Mouse (Mus musculus) E14TG2a.4 (cell line): ENCODE measurements at regions not wholly inside any gene's neighbourhood (a gene's known extent, or its start where the extent isn't known, plus 50 kb on each side); places are given as distances from the start of the nearest gene placed in this dataset.

Experiments used
- H3K27me3 ChIP-seq: 2 replicates; pipeline ENCODE4 v1.6.1; 2014; ENCODE audit warnings: low read length, control low read depth; ENCODE audit not compliant: insufficient read depth
- H3K36me3 ChIP-seq: 2 replicates; pipeline ENCODE4 v1.6.1; 2014; ENCODE audit warnings: low read length, control low read depth; ENCODE audit not compliant: insufficient read depth
- H3K4me1 ChIP-seq: replicated peaks from 2 replicates; pipeline ENCODE4 v1.6.1; 2014; ENCODE audit warnings: low read depth, low read length, control low read depth
- H3K4me3 ChIP-seq: replicated peaks from 2 replicates; pipeline ENCODE4 v1.5.1; 2014; ENCODE audit warnings: mild to moderate bottlenecking, low read length
- H3K9me3 ChIP-seq: 2 replicates; pipeline ENCODE4 v1.6.1; 2014; ENCODE audit warnings: low read length, control low read depth
- CTCF ChIP-seq: conservative IDR thresholded peaks from 2 replicates; pipeline ENCODE4 v1.5.1; 2014; ENCODE audit warnings: low read length
- NANOG ChIP-seq: IDR thresholded peaks from 2 replicates; pipeline ENCODE4 v1.6.1; 2014; ENCODE audit warnings: borderline replicate concordance, low read length, mixed read lengths
- POU5F1 ChIP-seq: IDR thresholded peaks from 2 replicates; pipeline ENCODE4 v1.6.1; 2014; ENCODE audit warnings: low read length, borderline replicate concordance

DNA sequence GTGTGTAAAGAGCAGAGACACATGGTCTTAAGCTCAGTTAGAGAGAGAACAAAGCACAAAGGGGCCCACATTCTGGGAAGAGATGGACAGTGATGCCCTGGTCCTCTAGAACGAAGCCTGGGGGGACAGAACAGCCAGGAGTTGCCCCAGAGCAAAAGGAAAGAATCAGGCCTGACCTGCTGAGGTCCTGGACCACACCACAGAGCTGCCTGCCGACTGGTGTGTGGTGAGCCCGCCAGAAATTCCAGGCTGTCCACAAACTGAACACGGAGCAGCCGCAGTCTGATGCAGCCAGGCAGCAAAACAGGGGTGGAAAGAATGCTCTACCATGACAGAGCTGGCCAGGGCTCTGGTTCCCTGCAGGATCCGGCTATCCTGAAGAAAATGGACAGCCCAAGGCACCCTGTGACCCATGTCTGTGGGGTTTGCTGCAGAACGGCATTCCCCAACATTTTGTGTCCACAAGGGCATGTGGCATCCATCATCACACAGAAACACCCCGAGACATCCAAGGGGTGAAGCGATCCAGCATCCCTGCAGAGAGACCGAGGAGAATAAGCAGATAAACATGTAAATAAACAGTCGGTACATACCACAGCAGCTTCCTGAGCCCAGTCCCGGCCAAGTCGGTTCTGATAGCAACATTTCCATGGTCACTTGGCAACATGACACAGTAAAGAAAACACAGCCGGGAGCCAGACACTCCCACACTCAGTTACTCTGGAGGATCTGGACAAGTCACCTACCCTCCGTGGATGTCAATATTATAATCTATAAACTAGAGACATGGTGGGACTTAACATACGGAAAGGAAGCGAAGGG is 65.3 kb upstream of the Pomp start:
- H3K4me1 ChIP-seq = no peaks in the 10 kb centered on the region
- peaks cover 34% of the 10 kb centered on the region for H3K9me3 ChIP-seq
- no peaks in the 10 kb centered on the region for H3K36me3 ChIP-seq
- no peak overlapping the region for H3K4me3 ChIP-seq
- TF ChIP-seq CTCF (no peak), NANOG (no peak), POU5F1 (no peak)
- H3K27me3 ChIP-seq = peaks cover 9% of the 10 kb centered on the region

DNA sequence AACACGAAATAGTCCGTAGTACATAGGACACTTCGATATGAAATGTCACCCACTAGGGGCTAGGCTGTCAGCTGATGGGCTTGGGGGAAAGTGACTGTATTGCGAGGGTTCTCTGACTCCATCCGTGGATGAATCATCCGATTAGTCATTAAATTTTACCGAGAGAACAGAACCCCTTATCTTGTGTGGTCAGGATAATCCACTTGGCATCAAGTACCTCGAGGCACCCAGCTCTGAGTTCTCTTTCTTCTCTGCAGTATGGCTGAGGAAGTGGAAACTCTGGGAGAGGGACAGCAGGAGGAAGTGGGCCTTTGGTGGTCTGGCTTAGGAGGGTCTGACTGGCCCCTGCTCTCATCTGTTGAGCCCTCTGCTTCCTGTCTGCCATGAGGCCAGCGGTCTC is 67.2 kb upstream of the Pomp start:
- TF ChIP-seq CTCF = no peak
- TF ChIP-seq POU5F1 = no peak
- TF ChIP-seq NANOG = no peak
- H3K4me1 ChIP-seq = no peaks in the 10 kb centered on the region
- no peak overlapping the region for H3K4me3 ChIP-seq
- H3K9me3 ChIP-seq = peaks cover 17% of the 10 kb centered on the region
- H3K36me3 ChIP-seq = no peaks in the 10 kb centered on the region
- peaks cover 9% of the 10 kb centered on the region for H3K27me3 ChIP-seq

DNA sequence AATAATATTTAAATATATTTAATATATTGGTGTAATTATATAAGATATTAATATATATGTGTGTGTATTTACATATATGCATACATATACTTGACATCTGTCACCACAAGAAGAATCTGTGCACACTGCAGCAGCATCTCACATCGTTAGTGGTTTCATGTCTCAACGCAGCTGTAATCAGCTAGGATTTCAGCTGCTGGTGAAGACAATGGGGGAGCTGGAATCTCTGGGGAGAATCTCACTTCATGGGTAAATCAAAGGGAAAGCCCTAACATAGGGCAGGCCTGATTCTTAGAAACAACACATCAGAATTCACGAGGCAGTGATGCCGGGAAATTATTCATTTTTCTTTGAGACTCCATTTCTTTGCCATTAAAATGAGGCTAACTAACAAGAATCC is 66.8 kb upstream of the Flt1 start:
- peaks cover 13% of the 10 kb centered on the region for H3K9me3 ChIP-seq
- H3K27me3 ChIP-seq = peaks cover 9% of the 10 kb centered on the region
- no peaks in the 10 kb centered on the region for H3K4me1 ChIP-seq
- no peak for TF ChIP-seq POU5F1
- TF ChIP-seq CTCF = no peak
- TF ChIP-seq NANOG = no peak
- H3K4me3 ChIP-seq = no peak overlapping the region
- no peaks in the 10 kb centered on the region for H3K36me3 ChIP-seq

DNA sequence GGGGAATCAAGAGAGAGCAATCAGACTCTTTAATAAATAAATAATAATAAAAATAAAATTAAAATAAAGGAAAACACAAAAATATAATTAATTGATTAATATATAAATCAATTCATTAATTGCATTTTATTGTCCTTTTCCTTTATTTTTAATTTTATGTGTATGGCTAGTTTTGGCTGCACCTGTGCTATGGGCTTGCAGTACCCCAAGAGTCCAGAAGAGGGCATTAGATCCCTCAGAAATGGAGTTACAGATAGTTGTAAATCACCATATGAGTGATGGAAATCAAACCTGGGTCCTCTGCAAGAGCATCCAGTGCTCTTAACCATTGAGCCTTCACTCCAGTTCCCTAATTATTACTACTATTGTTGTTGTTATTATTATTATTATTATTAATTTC is 65.3 kb upstream of the Flt1 start:
- Histone ChIP-seq H3K4me3 (no peak overlapping the region), H3K4me1 (no peaks in the 10 kb centered on the region), H3K9me3 (no peaks in the 10 kb centered on the region), H3K36me3 (no peaks in the 10 kb centered on the region), H3K27me3 (peaks cover 13% of the 10 kb centered on the region)
- TF ChIP-seq CTCF = peak; percentile 77
- TF ChIP-seq POU5F1 = no peak

DNA sequence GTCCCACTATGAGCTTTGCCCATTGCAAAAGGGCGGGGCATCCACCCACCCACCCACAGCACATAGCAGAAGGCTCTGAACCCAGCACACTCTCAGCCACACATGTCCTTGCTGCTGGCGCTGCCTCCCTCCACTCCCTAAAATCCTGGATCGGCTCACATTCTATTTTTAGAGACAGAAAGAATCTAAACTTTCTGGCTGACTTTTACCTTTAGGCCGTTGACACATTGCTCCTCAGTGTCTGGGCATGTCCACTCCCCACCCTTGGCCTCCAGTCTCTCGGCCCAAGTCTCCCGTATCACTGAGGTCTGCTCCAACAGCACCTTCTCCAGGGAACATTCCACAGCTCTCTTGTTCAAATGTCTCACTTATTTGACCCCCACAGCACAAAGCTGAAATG is 62.7 kb upstream of the Flt1 start:
- H3K27me3 ChIP-seq = peaks cover 13% of the 10 kb centered on the region
- H3K9me3 ChIP-seq = no peaks in the 10 kb centered on the region
- no peaks in the 10 kb centered on the region for H3K4me1 ChIP-seq
- H3K4me3 ChIP-seq = no peak overlapping the region
- no peaks in the 10 kb centered on the region for H3K36me3 ChIP-seq
- TF ChIP-seq CTCF (no peak), NANOG (no peak), POU5F1 (no peak)

DNA sequence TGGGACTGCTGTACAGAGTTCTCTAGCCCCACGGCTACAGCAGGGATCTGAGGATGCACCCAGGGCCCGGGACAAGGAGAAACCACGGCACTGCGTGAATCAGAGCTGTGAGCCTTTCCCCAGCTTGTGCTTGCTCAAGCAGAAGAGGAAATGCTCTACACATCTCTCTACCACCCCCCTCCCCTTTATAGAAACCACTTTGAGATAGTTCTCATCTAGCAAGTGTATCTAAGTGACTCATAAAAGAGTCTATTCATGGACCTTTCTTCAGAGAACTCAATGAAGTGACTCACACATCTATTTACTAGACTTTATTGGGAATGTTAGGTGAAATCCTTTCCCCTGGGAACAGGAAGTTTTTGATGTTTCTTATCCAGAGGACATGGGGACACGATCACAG is 61.0 kb upstream of the Flt1 start:
- Histone ChIP-seq H3K27me3 (peaks cover 7% of the 10 kb centered on the region; the same call in 1 of the 2 replicates), H3K36me3 (no peaks in the 10 kb centered on the region), H3K4me3 (no peak overlapping the region), H3K4me1 (0 out of 2 replicates have a peak, but pooled peaks cover 4% of the 10 kb centered on the region), H3K9me3 (no peaks in the 10 kb centered on the region)
- TF ChIP-seq NANOG = no peak
- TF ChIP-seq POU5F1 = no peak
- TF ChIP-seq CTCF = no peak

DNA sequence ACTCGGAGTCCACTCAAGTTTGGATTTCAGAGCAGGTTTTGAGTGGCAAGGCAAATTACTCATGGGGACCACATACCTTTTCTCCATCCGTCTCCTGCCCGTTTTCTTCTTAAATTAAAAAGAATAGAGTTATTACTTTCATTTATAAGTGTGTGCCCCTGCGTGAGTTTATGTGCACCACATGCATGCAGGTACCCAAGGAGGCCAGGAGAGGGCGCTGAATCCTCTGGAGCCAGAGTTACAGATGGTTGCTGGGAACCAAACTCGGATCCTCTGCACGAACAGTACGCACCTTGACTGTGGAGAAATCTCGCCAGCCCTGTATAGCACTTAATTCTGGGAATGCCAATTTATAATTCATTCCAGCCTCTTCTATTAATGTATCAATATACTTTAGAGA is 58.3 kb upstream of the Flt1 start:
- Histone ChIP-seq H3K4me3 (no peak overlapping the region), H3K36me3 (no peaks in the 10 kb centered on the region), H3K4me1 (0 out of 2 replicates have a peak, but pooled peaks cover 4% of the 10 kb centered on the region), H3K9me3 (no peaks in the 10 kb centered on the region), H3K27me3 (peaks cover 7% of the 10 kb centered on the region; the same call in 1 of the 2 replicates)
- TF ChIP-seq CTCF (peak; percentile 57), POU5F1 (no peak)

DNA sequence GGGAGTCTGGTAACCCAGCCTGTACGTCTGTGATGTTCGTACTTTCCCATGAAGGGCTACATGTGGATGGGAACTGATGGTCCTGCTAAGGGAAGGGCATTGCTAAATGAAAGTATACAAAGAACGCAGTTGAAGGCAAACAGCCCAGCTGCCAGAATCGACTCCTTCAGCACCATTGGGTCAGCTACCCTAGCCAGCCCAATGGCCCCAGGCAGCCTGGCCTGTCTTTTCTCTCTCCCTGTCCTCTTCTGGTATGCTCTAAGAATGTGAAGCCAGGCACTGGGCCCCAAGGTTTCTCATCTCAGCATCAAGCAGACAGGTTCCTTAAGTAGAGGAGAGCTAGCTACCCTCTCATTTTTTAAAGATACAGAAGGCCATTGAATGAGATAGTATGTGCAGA is 57.7 kb upstream of the Flt1 start:
- Histone ChIP-seq H3K9me3 (no peaks in the 10 kb centered on the region), H3K36me3 (no peaks in the 10 kb centered on the region), H3K4me3 (no peak overlapping the region), H3K4me1 (0 out of 2 replicates have a peak, but pooled peaks cover 4% of the 10 kb centered on the region), H3K27me3 (peaks cover 7% of the 10 kb centered on the region; the same call in 1 of the 2 replicates)
- TF ChIP-seq POU5F1 (no peak), CTCF (no peak), NANOG (no peak)
